Mouse (Mus musculus): Measurements from ENCODE around the gene Vash1. TPM values are rescaled to one million over a fixed set of nuclear protein-coding genes. Genes with fewer than 3 reads are reported as not detected.

Vash1 gene
- polyA plus RNA-seq (2012; rRNA removed): 21.3 and 22.4 TPM in 2 replicates

GRCm38 (mm10) chr12:86678591-86679545 lies at the start of gene Vash1:
Gene Vash1, plus strand, starts transcription at chr12:86678700.
- peak in 1 of 2 experiments; percentile 79 for DNase-seq (ENCODE audit: extremely low spot score in 1 of 2, low spot score in 1 of 2)

GRCm38 (mm10) chr12:86628783-86629172 lies 49.7 kb upstream of the Vash1 start:
- DNase-seq (ENCODE audit: extremely low spot score in 1 of 2, low spot score in 1 of 2): no peak

GRCm38 (mm10) chr12:86641763-86642162 lies 36.7 kb upstream of the Vash1 start:
- DNase-seq (ENCODE audit: extremely low spot score in 1 of 2, low spot score in 1 of 2): peak in 1 of 2 experiments; percentile 61

- DNase-seq (ENCODE audit: extremely low spot score in 1 of 2, low spot score in 1 of 2): peak in 1 of 2 experiments; percentile 19
Measured at GRCm38 (mm10) chr12:86644512-86645273, 33.8 kb upstream of the Vash1 start.

GRCm38 (mm10) chr12:86645494-86645893 lies 33.0 kb upstream of the Vash1 start:
- DNase-seq (ENCODE audit: extremely low spot score in 1 of 2, low spot score in 1 of 2): no peak

GRCm38 (mm10) chr12:86646831-86647230 lies 31.7 kb upstream of the Vash1 start:
- no peak for DNase-seq (ENCODE audit: extremely low spot score in 1 of 2, low spot score in 1 of 2)

- no peak for DNase-seq (ENCODE audit: extremely low spot score in 1 of 2, low spot score in 1 of 2)
Measured at GRCm38 (mm10) chr12:86647279-86647678, 31.2 kb upstream of the Vash1 start.

GRCm38 (mm10) chr12:86647736-86648135 lies 30.8 kb upstream of the Vash1 start:
- DNase-seq (ENCODE audit: extremely low spot score in 1 of 2, low spot score in 1 of 2): no peak

GRCm38 (mm10) chr12:86648489-86648888 lies 30.0 kb upstream of the Vash1 start:
- no peak for DNase-seq (ENCODE audit: extremely low spot score in 1 of 2, low spot score in 1 of 2)

- DNase-seq (ENCODE audit: extremely low spot score in 1 of 2, low spot score in 1 of 2): no peak
Measured at GRCm38 (mm10) chr12:86651301-86651860, 27.1 kb upstream of the Vash1 start.

GRCm38 (mm10) chr12:86652570-86653041 lies 25.9 kb upstream of the Vash1 start:
- peak; percentile 62 to 81 for DNase-seq (ENCODE audit: extremely low spot score in 1 of 2, low spot score in 1 of 2)

GRCm38 (mm10) chr12:86659447-86659968 lies 19.0 kb upstream of the Vash1 start:
- DNase-seq (ENCODE audit: extremely low spot score in 1 of 2, low spot score in 1 of 2): peak; percentile 66 to 82

GRCm38 (mm10) chr12:86660466-86660865 lies 18.0 kb upstream of the Vash1 start:
- DNase-seq (ENCODE audit: extremely low spot score in 1 of 2, low spot score in 1 of 2): no peak

- no peak for DNase-seq (ENCODE audit: extremely low spot score in 1 of 2, low spot score in 1 of 2)
Measured at GRCm38 (mm10) chr12:86665656-86666055, 12.8 kb upstream of the Vash1 start.

GRCm38 (mm10) chr12:86668404-86668803 lies 10.1 kb upstream of the Vash1 start:
- no peak for DNase-seq (ENCODE audit: extremely low spot score in 1 of 2, low spot score in 1 of 2)

GRCm38 (mm10) chr12:86672105-86672504 lies 6.4 kb upstream of the Vash1 start:
- DNase-seq (ENCODE audit: extremely low spot score in 1 of 2, low spot score in 1 of 2): no peak

GRCm38 (mm10) chr12:86672507-86672906 lies 6.0 kb upstream of the Vash1 start:
- no peak for DNase-seq (ENCODE audit: extremely low spot score in 1 of 2, low spot score in 1 of 2)

- DNase-seq (ENCODE audit: extremely low spot score in 1 of 2, low spot score in 1 of 2): no peak
Measured at GRCm38 (mm10) chr12:86679546-86679930, 1.0 kb downstream of the Vash1 start.

GRCm38 (mm10) chr12:86679991-86680491 lies 1.5 kb downstream of the Vash1 start:
- DNase-seq (ENCODE audit: extremely low spot score in 1 of 2, low spot score in 1 of 2): no peak

- no peak for DNase-seq (ENCODE audit: extremely low spot score in 1 of 2, low spot score in 1 of 2)
Measured at GRCm38 (mm10) chr12:86680591-86681193, 2.2 kb downstream of the Vash1 start.
